8 mouse cellular contexts compared by ENCODE assay signal in genomic region chr12:104837111-104837837, GRCm38 (mm10). TPM values are rescaled to one million over a fixed set of nuclear protein-coding genes. Genes with fewer than 3 reads are reported as not detected.
DNase-seq lines count a peak whose midpoint lies in the region; ATAC-seq lines count a peak whose summit lies in the region.
"Had no signal": no experiment of that assay in that cellular context is flagged by ENCODE, and none has a peak within 500 bp of the region (broad histone marks: within the 10 kb centered on the region; RNA-seq: fewer than 3 reads in every experiment).

No protein-coding gene starts in this region.

- peaks cover 7% of the 10 kb centered on the region; the same call in 1 of the 2 replicates for H3K4me1 ChIP-seq in kidney, embryonic 16.5 days (ENCODE audit: insufficient read depth, low read length)
- H3K4me1 ChIP-seq in forebrain, embryonic 16.5 days (replicated peaks; ENCODE audit: control insufficient read depth, insufficient read depth, low read length) = no peaks in the 10 kb centered on the region; the same call in 1 of the 2 replicates

- no peak overlapping the region for H3K4me3 ChIP-seq in kidney, embryonic 16.5 days (ENCODE audit: low read length)
- no peak overlapping the region for H3K4me3 ChIP-seq in forebrain, embryonic 16.5 days (replicated peaks; ENCODE audit: low read length)
- H3K4me3 ChIP-seq: liver, embryonic 15.5 days had no signal

- no peaks in the 10 kb centered on the region for H3K36me3 ChIP-seq in kidney, embryonic 16.5 days (ENCODE audit: insufficient read depth, low read length)
- no peaks in the 10 kb centered on the region for H3K36me3 ChIP-seq in forebrain, embryonic 16.5 days (ENCODE audit: control insufficient read depth, insufficient read depth)
- H3K36me3 ChIP-seq: liver, embryonic 15.5 days had no signal

- no peak overlapping the region for H3K27ac ChIP-seq in kidney, embryonic 16.5 days (ENCODE audit: low read length)
- no peak overlapping the region for H3K27ac ChIP-seq in forebrain, embryonic 16.5 days (ENCODE audit: low read length)
- H3K27ac ChIP-seq: liver, embryonic 15.5 days had no signal

- H3K9ac ChIP-seq in kidney, embryonic 16.5 days (replicated peaks; ENCODE audit: low read length) = no peak overlapping the region
- no peak overlapping the region for H3K9ac ChIP-seq in forebrain, embryonic 16.5 days (replicated peaks; ENCODE audit: low read depth, low read length)
- H3K9ac ChIP-seq: liver, embryonic 15.5 days had no signal

- no peak overlapping the region for H3K4me2 ChIP-seq in kidney, embryonic 16.5 days (replicated peaks; ENCODE audit: low read depth, low read length)
- no peak overlapping the region for H3K4me2 ChIP-seq in forebrain, embryonic 16.5 days (ENCODE audit: low read length)
- H3K4me2 ChIP-seq: liver, embryonic 15.5 days had no signal

- peak; percentile 74 for DNase-seq in kidney, postnatal 10 days
- DNase-seq in layer of hippocampus, adult 11-12 months (ENCODE audit: low spot score) = peak; percentile 92
- peak; percentile 15 for DNase-seq in lung, postnatal 36 days
- no peak for DNase-seq in thymus, postnatal 10 days (ENCODE audit: low spot score in 2 of 2)

- no peaks in the 10 kb centered on the region for H3K9me3 ChIP-seq in kidney, embryonic 16.5 days (ENCODE audit: low read length)
- no peaks in the 10 kb centered on the region for H3K9me3 ChIP-seq in forebrain, embryonic 16.5 days (ENCODE audit: control insufficient read depth, low read length)
- H3K9me3 ChIP-seq: liver, embryonic 15.5 days had no signal

- H3K27me3 ChIP-seq in kidney, embryonic 16.5 days (ENCODE audit: insufficient read depth, low read length) = no peaks in the 10 kb centered on the region
- no peaks in the 10 kb centered on the region; the same call in 1 of the 2 replicates for H3K27me3 ChIP-seq in forebrain, embryonic 16.5 days (replicated peaks; ENCODE audit: control insufficient read depth, insufficient read depth, low read length)
- H3K27me3 ChIP-seq: liver, embryonic 15.5 days had no signal

- WGBS in kidney, embryonic 16.5 days = 43% methylated on average over 2 of the region's 2 CpGs
- WGBS in forebrain, embryonic 16.5 days = 50% methylated on average over 2 of the region's 2 CpGs

- ATAC-seq in kidney, embryonic 16.5 days (ENCODE audit: low FRiP score, low TSS enrichment) = no peak
- ATAC-seq in forebrain, embryonic 16.5 days = peak; percentile 39; the same call in 1 of the 2 replicates
- no peak for ATAC-seq in CD4-positive, CD25-positive, alpha-beta regulatory T cell, adult 4 months

RNA-seq across cellular contexts. Expression of gene Clmn, which starts 27.6 kb away (rescaled TPM):
- polyA plus RNA-seq in kidney, embryonic 16.5 days (2015; fragmentation: Nextera tagmentation; extraction: Ambion mirVana) = 5.0 and 5.1 TPM in 2 replicates
- 0.71 and 0.84 TPM in 2 replicates for polyA plus RNA-seq in forebrain, embryonic 16.5 days (2015; fragmentation: Nextera tagmentation; extraction: Ambion mirVana)
- polyA plus RNA-seq in CD4-positive, CD25-positive, alpha-beta regulatory T cell, adult 4 months (2017; shearing (Covaris generic)) = not detected

Comparison
In these comparisons a context has a peak if more than half of its experiments do, and no peak if none do; other contexts are left out.
1. DNase-seq: peak in kidney, postnatal 10 days (single experiment), layer of hippocampus, adult 11-12 months (single experiment) and lung, postnatal 36 days (single experiment); none in thymus, postnatal 10 days (0 of 2).